Mouse (Mus musculus): ENCODE measurements around the gene Polr2g.

Gene Polr2g

DNA sequence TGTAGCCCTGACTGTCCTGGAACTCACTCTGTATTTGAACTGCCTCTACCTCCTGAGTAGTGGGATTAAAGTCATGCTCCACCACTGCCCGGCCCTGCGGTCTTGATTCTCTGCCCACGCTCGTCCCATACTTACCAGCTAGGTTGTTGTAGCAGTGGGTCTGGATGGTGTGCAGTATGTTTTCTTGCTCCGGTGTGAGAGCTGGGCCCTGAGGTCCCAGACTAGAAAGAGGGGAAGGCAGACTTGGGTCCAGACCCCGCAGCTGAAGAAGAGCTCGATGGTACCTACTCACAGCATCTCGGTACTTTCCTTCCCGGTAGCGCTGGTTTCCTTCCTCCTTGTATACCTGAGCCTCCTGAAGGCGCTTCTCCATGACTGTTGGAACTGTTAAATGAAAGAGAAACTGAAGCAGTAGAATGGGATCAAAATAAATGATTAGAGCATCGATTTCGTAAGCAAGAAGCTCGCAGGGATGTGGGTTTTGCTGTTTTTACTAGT, 20.0 kb upstream of the Polr2g start:
- DNase-seq (ENCODE audit: low read depth): no peak

DNA sequence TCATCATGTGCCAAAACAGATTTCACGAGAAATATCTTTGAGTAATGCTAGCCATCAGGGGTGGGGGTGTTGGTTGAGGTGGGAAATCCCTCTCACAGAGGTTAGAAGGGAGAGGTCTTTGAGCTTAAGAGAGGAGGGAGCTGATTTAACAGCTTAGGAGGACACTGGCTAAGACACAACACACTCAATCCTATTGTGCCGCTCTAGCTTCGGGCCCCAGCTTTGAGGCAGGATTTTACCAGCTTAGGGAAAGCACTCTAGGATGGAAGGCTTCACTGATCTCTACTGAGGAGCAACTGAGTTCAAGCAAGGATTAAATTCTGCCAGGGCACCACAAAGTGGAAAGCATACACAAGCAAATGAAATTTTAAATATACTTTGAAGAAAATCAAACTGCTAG, 18.6 kb upstream of the Polr2g start:
- DNase-seq (ENCODE audit: low read depth): no peak

DNA sequence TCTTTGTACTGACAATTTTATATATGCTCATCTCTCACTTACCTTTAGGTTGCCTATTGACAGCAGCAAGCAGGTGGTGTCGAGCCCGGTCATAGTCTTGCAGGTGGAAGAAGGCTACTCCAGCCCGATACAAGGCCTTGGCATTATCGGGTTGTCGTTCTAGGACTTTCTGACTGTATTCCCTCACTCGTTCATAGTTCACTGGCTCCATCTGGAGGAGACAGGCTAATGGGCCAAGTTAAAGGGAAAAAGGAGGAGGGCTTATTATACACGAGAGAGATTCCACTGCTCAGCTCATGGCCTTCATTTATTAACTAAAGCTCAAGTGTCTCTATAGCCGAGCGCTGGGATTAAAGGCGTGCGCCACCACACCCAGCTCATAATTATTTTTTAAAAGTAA, 17.4 kb upstream of the Polr2g start:
- DNase-seq (ENCODE audit: low read depth): peak; percentile 51

DNA sequence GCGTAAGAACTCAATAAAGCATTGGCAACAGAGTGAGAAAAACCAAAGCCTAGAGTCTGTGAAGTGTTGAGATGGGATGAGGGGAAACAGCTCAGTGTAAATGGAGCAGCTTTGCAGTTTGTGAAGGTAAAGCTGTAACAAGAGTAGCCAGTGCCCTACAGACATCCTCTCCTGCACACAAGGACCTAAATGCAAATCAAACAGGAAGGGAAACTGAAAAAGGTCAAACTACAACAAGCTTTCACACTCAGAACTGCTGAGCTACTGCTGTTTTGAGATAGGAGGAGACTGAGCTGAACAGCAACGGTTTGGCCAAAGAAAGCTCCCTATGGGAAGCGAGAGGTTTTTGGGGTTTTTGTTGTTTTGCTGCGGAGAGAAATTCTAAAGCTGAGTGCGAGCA, 8.4 kb upstream of the Polr2g start:
- DNase-seq (ENCODE audit: low read depth): no peak

DNA sequence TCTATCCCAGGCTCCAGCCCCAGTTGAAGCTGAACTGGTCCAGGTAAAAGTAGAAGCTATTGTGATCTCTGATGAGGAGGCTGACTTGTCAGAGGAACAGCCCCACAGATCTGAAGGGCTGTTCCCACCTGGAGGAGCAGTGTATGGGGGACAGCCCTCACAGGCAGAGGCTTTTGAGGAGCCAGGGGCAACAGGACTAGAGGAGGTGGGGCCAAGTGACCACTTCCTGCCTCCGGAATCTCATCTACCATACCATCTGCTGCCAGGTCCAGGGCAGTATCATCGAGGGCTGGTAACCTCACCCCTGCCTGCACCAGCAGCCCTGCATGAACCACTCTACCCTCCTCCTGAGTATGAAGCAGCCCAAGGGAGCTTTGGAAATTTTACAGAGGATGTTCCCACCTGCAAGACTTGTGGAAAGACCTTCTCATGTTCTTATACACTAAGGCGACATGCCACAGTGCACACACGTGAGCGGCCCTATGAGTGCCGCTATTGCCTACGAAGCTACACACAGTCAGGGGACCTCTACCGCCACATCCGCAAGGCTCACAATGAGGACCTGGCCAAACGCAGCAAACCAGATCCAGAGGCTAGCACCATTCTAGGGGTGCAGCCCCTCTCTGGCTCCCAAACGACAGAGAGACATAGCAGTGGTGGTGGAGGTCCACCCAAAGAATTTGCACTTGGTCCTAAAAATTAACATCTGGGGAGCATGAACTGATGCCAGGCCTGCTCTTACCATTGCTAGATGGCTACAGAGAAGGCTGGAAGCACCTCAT, 5.7 kb upstream of the Polr2g start:
- DNase-seq (ENCODE audit: low read depth): no peak

DNA sequence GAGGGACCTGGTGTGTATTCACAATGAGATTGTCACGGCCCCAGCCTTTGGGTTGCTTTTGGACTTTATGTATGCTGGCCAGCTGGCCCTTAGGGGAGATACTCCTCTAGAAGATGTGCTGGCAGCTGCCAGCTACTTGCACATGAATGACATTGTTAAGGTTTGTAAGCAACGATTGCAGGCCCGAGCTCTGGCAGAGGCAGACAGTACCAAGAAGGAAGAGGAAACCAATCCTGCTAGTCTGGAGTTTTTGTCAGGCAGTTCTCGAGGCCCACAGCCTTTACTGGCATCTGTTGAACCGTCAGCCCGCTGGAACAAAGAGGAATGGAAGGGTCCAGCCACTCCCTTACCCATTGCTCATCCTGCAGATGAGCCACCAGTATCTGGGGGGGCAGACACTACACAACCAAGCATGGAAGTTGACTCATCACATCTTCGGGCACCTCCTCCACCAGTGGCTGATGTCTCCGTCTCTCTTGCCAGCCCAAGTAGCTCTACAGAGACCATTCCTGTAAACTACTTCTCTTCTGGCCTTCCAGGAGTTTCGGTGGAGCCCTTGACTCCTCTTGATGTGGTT, 4.9 kb upstream of the Polr2g start:
- DNase-seq (ENCODE audit: low read depth): peak; percentile 21

DNA sequence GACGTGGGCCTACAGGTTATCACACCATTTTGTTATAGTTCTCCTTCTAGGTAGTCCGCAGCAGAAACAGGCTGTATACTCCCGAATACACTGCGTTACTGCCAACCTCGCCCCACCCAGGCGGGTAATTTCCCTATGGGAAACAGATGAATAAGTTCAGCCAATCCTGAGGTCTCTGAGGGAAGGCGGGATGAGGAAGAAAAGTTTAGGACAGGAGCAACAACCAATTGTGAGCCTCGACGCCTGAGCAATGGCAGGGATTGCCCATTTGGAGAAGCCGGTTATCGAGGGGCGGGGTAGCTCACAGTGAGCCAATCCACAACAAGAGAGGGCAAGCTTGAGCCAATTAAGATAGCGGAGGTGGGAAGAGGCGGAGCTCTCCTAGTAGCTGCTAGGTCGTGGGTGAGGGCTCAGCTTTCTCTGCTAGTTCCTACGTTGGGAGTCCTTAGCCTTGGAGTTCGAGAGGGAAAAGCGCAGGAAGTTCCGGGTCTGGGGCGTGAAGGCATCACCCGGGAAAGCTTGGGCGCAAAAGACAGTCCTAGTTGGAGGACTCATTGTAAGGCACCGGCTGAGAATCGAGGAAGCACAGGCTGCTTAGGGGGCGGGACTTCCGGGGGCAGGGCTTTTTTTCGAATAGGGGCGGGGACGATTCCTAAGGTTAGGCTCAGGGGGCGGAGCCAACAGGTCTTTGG, 3.9 kb upstream of the Polr2g start, which contains the start of gene Zbtb3:
TSS of gene Zbtb3 (plus strand) at position 426 of the 692 bp plus-strand sequence.
- DNase-seq (ENCODE audit: low read depth): peak; percentile 98

DNA sequence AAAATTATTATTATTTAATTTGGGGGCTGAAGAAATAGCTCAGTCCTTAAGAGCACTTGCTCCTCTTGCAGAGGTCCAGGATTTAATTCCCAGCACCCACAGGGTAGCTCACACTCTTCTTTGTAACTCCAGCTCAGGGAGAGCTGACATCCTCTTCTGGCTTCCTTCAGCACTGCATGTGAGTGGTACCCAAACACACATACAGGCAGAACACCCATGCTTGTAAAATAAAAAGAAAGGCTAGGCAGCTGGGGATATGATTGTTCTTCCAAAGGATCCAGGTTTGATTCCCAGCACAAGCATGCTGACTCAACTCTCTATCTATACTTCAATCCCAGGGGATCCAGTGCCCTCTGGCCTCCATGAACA, 554 bp upstream of the Polr2g start:
- peak; percentile 49 for DNase-seq (ENCODE audit: low read depth)

DNA sequence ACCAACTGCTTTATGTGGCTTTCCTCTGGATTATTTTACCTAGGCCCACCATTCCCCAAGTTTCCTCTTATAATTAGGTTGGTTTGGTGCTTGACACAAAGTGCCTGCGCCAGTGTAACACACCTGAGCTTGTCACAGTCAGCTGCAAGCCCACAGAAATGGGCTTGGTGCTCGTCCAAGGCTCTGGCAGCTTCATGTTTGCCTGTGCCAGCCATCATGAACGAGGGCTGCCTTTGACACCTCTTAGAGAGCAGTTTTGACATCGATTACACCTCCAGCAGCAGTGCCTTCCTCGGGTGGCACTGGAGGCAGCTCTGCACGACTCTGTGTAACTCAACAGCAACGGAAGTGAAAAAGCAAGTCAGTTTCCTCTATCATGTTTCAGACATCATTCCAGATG, 8.2 kb downstream of the Polr2g start:
- DNase-seq (ENCODE audit: low read depth): no peak

DNA sequence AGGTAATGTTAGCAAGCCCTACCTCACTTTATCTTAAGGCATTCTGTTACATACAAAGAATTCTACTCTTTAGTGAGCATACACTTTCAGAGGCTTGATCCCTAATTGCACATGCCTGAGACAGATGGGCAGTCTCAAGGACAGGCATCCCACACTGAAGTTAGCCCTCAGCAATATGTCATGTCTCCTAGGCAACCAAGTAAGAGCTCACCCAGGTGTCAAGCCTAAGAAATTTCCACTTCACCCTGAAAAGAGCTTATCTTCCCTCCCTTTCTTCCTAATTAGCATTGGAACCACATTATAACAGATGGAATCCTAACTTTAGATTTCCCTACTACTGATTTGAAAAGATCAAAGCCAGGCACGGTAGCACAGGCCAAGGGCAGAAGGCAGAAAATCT, 9.2 kb downstream of the Polr2g start:
- DNase-seq (ENCODE audit: low read depth): no peak

DNA sequence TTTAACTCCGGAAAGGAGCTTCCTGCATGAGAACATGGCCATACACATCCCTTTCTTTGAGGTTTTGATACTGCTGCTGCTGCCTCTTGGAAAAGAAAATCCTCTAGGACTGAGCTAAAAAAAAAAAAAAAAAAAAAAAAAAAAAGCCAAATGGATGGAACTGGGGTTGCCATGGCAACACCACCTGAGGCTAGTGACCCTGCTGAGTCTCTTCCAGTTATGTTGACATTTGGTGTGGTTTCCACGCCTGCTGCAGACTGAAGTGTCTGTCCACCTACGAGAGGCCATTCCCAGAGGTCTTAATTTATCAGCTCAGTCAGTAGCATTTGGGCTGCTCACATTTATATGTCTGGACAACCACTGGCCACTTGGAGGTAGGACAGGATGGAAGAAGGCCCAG, 9.9 kb downstream of the Polr2g start:
- DNase-seq (ENCODE audit: low read depth): no peak

DNA sequence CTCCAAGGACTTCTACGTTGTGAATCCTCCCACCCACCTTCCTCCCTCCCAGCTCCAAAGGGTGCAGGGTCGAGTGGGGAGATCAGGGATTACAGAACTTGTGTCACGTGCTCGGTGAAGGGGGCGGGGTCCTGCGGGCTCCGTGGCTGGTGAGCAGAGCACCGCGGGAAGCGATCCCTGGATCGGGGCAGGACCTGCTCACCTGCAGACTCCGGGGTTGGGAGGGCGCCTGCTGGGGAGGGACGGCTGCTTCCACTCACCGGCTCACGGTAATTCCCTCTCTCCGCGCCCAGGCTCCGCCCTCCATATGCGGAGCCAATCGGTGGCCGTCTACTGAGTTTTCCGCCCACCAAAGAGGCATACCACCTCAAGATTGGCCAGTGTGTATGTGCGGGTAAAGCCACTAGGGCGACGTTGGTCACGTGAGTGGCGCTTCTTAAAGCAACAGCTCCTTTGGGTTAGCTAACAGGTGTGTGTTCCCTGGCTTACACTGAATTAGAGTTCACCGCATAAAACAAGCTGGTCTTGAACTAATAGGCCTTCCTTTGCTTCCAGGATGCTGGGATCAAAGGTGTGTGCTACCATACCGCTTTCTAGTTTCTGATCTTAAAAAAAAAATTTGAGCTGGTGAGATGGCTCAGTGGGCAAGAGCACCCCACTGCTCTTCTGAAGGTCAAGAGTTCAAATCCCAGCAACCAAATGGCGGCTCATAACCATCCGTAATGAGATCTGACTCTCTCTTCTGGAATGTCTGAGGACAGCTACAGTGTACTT, 12.2 kb downstream of the Polr2g start, which contains the start of gene Taf6l:
TSS of gene Taf6l (minus strand) at position 410 of the 774 bp plus-strand sequence.
- peak; percentile 96 for DNase-seq (ENCODE audit: low read depth)

DNA sequence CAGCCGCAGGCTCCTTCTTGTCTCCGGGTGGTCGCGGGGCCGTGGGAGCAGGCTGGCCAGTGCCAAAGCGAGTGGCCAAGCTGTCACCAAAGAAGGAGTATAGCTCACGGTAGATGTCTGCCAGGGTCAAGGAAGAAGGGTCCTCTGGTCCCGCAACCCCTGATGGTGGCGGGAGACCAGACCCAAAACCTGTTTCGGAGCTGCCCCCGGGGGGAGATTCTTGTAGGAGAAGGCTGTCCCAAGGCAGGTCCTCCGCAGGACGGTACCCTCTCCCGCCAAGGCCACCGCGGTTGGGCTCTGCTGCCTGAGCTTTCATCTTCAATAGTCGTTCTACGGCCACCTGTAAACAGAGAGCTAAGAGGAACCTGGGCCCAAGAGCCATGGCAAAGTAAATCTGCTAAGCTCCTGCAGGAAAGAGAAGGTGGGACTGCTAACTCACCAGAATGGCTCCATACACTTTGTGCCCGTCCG, 23.4 kb downstream of the Polr2g start:
- peak; percentile 34 for DNase-seq (ENCODE audit: low read depth)

DNA sequence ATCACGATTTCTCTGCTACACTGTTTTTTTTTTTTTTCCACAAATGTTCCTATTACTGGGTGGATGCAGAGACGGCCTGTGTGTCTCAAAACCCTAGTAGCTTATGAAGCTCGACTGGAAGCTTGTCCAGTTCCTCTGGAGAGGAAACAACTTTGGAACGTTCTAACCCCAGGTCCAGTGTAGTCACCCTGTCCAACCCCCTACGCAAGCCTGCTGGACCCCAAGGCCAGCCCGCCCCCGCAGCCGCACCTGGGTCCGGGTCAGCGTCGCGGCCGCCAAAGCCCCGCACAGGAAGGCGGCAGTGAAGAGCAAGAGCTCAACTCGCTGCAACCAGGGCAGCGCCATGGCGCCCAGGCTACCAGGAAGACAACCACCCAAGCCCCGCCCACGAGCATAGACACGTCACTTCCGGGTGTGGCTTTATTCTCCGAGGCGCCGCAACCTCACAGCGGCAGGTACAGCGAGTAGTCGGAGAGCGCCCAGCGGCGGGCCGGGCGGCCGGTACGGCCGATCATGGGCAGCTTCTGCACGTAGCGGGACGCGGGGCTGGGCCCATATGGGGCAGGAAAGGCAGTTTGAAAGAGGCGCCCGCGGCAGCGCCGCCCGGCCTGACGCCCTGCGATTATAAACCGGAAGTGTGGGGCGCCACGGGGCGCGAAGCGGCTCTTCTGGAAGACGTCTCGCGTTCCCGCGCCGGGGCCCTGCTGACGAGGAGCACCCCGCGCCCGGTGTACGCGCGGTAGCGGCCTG, 24.1 kb downstream of the Polr2g start, which contains the start of gene Tmem179b:
TSS of gene Tmem179b (minus strand) at position 382 of the 750 bp plus-strand sequence.
- peak; percentile 98 for DNase-seq (ENCODE audit: low read depth)

DNA sequence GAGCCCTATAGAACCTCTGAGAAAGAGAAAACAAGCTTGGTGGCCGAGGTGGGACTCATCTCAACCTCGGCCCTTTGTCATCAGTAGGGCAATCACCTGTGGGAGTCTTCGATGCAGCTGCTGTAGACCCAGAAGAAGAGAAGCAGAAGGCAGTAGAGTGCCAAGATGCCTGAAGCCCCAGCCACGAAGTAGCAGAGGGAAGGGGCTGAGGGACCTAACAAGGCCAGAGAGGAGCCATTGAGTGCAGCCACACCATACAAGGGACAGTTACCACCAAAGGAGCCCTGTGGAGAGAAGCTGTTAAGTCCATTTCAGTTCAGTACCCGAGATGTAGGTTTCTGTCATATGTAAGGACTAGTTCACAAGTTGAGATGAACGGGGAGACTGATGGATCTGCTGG, 25.0 kb downstream of the Polr2g start:
- peak; percentile 22 for DNase-seq (ENCODE audit: low read depth)

DNA sequence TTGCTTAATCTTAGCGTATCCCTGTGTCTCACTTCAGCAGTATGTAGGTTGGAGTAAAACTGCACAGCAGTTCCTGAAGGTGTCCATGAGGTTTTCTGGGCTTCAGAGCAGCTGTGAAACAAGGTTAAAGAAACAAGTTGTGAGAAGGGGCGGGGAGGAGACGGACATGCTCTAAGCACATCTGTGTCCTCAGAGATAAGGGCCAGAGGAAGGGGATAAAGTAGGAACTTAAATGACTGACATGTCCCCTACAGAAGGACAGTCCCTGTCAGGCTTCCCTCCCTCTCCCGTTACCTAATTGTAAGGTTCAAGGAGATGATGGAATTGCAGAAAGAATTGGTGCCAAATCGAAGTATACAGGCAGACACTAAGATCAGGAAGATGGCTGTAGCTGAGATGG, 25.4 kb downstream of the Polr2g start:
- no peak for DNase-seq (ENCODE audit: low read depth)

DNA sequence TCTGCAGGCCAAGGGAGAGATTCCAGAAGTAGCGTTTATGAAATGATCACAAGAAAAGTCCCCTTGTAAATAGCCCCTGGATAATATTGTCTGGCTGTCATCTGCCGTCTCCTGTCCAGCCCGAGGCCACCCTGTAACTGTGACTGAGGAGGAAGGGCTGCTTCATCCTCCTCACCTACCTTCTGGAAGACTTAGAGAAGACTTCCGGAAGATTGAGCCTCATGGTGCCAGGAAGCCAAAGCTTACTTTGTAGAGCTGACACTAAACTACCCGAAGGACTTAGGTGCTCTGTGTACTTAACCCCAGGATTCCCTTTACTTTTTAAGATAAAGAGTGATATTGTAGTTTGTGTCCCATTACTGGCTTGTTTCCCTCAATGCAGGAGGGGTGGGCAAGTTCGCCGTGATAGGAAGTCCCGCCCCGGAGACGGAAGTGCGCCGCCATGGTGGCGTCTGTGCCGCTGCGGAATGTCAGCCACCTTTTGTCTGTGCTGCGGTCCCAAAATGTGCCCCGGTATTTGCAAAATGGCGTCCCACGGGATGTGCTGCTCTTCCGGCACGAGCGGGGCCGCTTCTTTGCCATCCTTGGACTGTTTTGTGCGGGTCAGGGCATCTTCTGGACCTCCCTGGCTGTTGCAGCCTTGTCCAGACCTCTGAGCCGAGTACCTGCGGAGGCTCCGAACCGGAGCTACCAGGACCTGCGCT, 27.7 kb downstream of the Polr2g start, which contains the start of gene Tmem223:
TSS of gene Tmem223 (plus strand) at position 430 of the 704 bp plus-strand sequence.
- DNase-seq (ENCODE audit: low read depth): no peak

DNA sequence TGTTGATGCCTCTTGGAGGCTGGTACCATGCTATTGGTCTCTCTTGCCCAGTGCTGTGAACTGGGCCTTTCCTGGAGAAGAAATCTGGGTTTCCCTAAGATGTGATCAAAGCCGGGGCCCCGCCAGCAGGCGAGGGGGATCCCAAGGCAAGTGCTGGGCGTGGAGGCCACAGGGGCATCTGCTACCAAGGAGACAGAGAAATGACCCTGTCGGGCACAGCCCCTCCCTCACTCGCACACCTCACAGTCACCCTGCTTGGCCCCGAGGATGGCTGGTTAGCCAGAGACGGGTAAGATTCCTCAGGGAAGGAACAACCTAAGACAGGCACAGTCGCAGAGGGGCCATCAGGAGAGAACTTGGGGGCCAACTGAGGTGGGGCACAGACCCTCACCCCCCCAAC, 32.8 kb downstream of the Polr2g start:
- DNase-seq (ENCODE audit: low read depth): no peak

DNA sequence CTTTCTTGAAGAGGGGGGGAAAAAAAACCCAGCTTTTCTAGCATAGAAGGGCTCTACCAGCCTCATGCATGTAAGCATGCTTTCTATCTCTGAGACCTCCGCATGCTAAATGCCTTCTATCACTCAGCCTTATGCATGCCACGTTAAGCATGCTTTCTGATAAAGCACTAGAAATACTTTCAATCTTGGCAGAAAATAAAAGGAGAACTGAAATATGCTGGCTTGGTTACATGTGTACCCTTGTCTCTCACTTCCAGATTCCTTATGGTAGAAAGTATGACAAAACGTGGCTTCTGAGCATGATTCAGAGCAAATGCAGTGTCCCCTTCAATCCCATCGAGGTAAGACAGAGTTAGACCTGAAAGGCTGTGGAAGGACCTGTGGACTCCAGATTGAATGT, 35.1 kb downstream of the Polr2g start:
- DNase-seq (ENCODE audit: low read depth): no peak

DNA sequence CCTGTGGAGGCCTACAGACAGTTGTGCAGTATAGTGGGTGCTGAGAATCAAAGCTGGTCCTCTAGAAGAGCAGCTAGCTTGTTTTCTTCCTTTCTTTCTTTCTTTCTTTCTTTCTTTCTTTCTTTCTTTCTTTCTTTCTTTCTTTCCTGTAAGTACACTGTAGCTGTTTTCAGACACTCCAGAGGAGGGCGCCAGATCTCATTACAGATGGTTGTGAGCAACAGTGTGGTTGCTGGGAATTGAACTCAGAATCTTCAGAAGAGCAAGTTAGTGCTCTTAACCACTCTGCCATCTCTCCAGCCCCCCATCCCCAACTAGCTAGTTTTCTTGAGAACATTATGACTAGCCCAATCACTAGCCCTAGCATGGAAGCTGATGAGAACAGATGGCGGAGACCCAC, 37.6 kb downstream of the Polr2g start:
- no peak for DNase-seq (ENCODE audit: low read depth)

DNA sequence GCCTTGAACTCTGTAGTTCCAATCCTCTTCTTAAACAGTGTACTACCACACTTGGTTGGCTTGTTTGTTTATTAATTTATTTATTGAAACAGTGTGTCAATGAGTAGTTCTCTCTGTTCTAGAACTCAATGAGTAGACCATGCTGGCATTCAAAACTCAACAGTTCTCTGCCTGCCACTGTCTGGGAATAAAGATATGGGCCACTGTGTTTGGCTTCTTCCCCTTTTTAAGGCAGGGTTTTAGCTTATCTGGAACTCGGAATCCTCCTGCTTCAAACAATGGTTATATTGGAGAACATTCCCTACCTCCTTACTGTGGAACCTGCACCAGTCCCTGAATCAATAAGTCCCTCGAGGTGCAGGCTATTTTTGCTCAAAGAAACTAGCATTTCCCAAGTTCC, 39.5 kb downstream of the Polr2g start:
- no peak for DNase-seq (ENCODE audit: low read depth)

Measured in NIH3T3 (cell line).